Mouse (Mus musculus) A20 (cell line): ENCODE results near the gene Tpcn1.
A peak's percentile ranks its signal among the peaks of the same experiment; 100 is the strongest.

ENCODE experiments used
- DNase-seq: peaks from one replicate; pipeline ENCODE4 v3.0.0-alpha.2; 2011; ENCODE audit warnings: low read depth, low spot score

Tpcn1 gene

GRCm38 (mm10) chr5:120558762-120559161 is 29.7 kb downstream of the Tpcn1 start:
- no peak for DNase-seq

GRCm38 (mm10) chr5:120558041-120558440 is 30.4 kb downstream of the Tpcn1 start:
- no peak for DNase-seq

DNA sequence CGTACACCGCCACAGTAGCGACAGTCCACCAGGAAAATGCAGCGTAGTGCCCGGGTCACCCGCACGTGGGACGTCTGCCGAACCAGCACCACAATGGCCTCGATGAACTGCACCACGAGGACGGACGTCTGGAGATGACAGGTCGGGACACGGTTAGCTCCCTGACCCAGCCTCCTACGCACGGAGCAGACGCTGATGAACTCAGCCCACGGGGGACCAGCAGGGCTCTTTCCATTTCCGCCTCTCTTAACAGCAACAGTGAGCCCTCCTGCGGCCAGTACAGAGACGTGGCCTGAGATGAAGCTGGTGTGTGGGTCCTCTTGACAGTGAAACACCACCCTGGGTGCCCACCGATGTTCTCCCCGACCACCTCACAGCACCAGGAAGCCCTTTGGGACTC is 32.6 kb downstream of the Tpcn1 start:
- DNase-seq: no peak

GRCm38 (mm10) chr5:120550673-120551072 is 37.8 kb downstream of the Tpcn1 start:
- DNase-seq: no peak

DNA sequence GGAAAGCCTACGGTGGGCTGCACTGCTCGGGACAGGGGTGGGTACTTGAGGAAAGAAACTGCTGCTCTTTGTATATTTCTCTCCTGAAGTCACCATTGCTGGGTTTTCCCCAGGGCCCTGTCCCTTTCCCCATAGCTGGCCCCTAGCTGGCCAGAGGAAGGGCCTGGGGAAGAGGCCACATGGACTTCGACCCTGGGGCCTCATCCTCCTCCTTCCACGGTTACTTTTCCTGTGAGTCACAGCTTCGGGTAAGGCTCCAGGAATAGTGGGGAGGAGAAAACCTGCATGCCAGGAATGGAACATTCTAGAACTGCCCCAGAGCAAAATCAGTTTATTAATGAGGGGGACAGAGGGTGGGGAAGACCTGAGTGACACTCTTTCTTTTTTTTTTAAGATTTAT is 38.3 kb downstream of the Tpcn1 start:
- no peak for DNase-seq

DNA sequence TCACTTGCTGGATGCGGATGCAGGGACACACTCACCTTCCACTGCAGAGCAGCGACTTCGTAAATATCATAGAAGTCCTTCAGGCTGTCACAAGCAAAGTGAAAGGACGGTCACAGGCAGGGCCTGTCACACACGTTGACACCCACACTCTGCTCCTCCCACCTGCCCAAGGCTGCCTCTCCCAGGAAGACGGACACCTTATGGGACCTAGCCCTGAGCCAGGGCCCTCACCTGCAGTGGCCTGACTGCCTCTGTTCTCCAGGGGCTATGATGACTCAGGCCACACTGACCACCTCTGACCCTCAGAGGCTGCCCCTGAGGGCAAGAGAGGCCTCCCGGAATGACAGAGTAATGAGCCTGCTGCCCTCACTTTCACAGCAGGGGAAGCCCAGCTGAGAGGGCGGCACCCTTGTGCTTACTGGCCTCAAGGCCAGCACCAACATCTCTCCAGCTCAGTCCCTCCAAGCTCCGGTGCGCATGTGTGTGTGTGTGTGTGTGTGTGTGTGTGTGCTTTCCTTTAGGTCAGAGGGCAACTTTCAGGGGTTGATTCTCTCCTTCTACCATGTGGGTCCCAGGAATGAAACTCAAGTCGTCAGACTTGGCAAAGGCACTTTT is 40.1 kb downstream of the Tpcn1 start:
- DNase-seq: no peak

GRCm38 (mm10) chr5:120536632-120537031 is 51.8 kb downstream of the Tpcn1 start:
- no peak for DNase-seq

GRCm38 (mm10) chr5:120536046-120536445 is 52.4 kb downstream of the Tpcn1 start:
- no peak for DNase-seq

- no peak for DNase-seq
Measured at GRCm38 (mm10) chr5:120534686-120535075, 53.8 kb downstream of the Tpcn1 start.

DNA sequence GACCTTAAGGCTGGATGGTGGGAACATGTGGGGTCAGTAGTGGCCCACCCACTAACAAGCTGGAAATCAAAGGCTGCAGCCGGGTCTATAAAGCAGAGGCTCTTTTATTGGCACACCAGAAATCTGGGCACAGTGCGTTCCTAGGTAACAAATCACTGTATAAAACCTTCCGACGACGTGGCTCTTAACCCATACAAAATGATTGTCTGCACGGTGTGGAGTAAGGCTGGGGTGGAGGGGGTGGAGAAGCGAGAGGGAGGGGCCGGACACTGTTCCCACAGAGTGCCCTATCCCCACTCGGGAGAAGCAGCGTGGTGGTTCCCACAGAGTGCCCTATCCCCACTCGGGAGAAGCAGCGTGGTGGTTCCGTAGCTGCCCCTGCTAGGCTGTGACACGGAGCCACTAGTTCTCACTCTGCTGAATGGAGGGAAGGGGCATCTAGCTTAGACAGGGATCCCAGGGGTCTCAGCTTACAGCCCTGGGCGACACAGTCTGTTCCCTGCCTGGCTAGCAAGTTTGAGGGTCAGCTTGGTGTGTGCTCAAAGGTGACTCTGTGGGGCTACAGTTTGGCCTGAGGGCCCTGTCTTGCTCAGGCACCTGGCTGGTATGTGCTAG is 54.3 kb downstream of the Tpcn1 start:
- no peak for DNase-seq

- no peak for DNase-seq
Measured at GRCm38 (mm10) chr5:120531631-120532030, 56.8 kb downstream of the Tpcn1 start.

- DNase-seq: peak; percentile 56
Measured at GRCm38 (mm10) chr5:120527296-120527964, 61.0 kb downstream of the Tpcn1 start.

DNA sequence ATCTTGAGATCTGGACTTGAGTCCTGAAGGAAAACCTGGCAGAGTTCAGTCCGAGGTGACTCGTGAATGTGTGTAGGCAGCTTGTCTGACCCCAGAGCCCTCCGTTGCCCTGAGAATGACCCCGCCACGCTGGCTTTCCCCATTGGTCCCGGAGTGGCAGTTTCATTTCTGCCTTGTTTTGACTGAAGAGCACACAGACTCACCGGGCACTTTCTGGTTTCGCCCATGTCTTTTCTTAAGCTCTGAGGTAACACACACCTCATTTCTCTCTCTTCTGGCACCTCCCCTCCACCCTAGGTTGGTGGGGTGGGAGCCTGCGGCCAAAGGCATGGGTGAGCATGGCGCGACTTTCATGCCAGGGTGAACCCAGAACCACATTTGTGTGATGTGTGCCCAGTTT is 62.2 kb downstream of the Tpcn1 start:
- DNase-seq: peak; percentile 90

DNA sequence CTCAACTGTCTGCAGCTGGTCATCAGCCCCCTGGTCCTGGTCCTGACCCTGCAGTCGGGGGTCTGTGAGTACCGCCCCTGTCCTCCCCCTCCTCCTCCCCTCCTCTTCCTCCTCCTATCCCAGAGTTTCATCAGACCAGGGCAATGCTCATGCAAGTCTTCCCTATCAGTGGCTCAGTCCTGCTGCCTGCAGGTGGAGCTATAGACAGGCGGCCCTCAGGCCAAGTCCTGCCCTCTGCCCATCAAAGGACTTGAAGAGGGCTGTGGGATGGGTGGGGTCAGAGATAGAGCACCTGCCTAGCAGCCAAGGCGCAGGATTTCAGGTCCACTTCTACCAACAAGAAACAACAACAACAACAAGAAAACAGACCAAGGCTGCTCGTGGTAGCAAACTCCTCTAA is 62.7 kb downstream of the Tpcn1 start:
- DNase-seq: peak; percentile 82

DNA sequence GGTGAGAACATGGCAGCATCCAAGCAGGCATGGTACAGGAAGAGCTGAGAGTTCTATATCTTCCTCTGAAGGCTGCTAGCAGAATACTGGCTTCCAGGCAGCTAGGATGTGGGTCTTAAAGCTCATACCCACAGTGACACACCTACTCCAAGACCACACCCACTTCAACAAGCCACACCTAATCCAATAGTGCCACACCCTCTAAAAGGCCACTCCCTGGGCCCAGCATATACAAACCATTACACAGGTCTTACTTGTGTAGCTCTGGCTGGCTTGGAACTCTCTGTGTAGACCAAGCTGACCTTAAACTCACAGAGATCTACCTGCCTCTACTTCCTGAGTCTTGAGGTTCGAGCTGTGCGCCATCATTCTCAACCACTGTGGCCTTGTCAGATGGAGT is 63.7 kb downstream of the Tpcn1 start:
- peak; percentile 21 for DNase-seq

- peak; percentile 65 for DNase-seq
Measured at GRCm38 (mm10) chr5:120522649-120523048, 65.8 kb downstream of the Tpcn1 start.

GRCm38 (mm10) chr5:120517552-120517951 is 70.9 kb downstream of the Tpcn1 start:
- DNase-seq: no peak

DNA sequence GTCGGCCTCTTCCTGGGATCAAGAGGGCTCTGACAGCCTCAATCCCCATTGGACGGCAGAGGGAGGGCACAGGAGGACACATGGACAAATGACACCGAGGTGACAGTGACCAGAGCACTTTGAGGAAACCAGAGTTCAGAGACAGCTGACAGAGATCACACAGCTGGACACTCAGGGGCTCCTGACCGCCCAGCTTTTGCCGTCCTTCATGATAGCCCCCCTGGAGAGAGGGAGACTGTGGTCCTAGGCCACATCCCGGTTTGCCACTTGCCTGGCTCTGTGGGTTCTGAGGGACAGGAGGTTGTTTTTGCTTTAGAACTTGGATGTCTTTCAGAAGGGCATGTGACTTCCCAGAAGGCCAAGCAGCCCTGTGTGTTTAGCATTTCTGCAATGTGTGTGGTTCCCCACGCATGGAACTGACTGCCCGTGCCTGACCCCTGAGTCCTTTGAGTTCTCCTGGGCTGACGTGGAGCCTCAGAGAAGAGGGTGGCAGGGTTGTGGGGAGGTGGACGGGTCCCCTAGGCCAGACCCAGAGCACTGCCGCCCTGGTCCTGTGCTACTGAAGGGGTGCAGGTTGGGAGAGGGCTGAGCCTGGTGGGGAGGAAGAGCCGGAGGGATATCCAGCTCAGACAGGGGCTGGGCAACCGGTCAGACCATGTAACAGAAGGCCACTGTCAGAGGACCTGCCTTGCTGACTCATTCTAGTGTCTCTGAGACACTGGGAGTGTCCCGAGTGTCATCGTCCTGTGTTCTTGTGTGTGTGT is 72.1 kb downstream of the Tpcn1 start:
- no peak for DNase-seq

GRCm38 (mm10) chr5:120515451-120515850 is 73.0 kb downstream of the Tpcn1 start:
- DNase-seq: no peak

GRCm38 (mm10) chr5:120514754-120515153 is 73.7 kb downstream of the Tpcn1 start:
- no peak for DNase-seq

DNA sequence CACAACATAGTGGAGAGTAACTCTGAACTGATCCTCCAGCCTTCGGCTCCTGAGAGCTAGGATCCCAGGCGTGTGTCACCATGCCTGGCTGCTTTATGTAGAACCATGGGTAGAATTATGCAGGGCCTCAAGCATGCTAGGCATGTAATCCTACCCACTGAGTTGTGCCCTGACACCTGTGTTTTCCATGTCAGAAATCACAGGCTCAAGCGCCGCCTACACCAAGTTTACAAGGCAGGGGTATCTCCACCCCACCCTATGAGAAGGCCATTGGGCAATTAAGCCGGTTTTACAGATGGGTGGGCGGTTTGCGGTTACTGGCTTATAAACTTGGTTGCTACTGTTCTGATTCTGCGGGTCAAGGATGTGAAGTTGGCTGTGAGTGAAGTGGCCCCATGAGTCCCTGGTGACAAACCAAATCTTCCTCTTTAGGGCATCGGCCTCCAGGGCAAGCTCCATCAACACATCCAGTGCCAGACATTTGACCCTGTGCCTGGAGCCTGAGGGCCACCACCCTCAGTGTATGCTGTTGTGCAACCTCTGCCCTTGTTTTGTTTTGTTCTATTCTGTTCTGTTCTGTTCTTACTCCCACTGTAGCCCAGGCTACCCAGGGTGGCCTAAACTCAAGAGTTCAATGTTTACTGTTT is 74.3 kb downstream of the Tpcn1 start:
- no peak for DNase-seq
